Mouse (Mus musculus): ENCODE data around the gene Tmem178. TPM values are rescaled to one million over a fixed set of nuclear protein-coding genes. Genes with fewer than 3 reads are reported as not detected.

Gene Tmem178
- polyA plus RNA-seq, 2 experiments from 2014 or later = not detected

DNA sequence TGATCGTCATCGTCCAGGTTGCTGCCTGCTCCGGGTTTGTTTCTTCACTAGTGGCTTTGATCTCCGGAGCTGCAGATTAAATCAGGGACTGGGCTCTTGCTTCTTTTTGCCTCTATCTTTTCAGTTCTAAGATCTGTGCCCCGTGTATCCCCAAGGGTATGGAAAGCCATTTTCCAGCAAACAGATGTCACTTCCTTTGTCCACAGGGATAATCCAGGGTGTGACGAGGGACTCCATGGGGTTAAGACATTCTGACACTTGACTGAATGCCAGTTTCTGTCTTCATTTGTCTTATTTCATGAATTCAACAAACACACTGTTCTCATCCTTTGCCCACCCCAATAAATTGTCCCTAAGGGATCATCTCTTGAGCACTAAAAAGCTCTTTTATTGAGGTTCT, 54.5 kb downstream of the Tmem178 start:
- ATAC-seq = no peak

- ATAC-seq = no peak
Observed at GRCm38 (mm10) chr17:81001010-81001409, 56.6 kb downstream of the Tmem178 start.

DNA sequence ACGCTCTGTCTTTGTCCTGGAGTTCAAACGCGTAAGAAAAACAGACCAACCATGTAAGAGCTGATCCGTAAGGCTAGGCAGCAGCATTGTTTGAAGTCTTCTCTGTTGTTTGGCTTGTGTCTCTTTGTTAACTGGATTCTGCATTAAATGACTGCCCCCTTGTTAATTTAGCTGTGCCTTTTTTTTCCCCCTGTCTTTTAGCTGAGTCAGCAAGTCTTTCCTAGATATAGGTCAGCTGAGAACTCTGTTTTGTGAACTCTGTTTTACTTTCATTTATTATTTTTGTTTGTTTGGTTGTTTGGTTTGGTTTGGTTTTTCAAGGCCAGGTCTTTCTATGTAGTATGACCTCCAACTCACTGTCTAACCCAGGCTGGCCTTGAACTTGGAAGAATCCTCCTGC, 57.2 kb downstream of the Tmem178 start:
- ATAC-seq = no peak

DNA sequence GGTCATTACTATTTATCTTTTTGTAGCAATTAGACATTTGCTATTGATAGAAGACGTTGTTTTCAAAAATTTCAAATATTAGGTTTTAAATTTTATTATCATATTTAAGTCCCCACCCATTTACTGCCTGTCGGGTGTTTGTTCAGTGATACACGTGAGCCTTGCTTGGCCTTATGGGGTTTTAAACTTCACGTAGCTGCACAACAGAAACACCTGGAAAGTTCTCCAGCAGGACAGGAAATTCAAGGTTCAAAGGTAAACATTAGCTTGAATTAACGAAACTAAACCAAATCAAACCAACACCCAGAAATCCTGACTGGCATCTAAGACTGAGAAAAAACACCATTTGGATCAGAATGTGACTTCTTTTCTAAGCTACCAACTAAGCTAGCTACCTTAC, 57.7 kb downstream of the Tmem178 start:
- no peak for ATAC-seq

DNA sequence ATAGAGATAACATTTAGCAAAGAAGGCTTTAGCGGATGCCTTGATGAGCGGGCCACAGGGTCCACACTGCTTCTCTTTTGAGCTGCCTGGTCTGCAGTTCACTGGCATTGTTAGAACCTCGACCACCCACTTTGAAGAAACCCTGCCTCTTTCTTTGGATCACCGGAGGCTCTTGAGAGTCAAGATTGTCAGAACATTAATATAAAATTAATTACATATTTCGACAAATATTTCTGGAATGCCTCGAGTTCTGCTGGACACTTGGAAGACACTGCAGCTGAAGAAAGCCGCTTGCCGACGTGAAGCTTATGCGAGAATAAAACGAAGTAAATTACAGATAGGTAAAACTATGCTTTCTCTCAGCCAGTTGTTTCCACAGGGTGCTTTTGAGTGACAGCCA, 60.0 kb downstream of the Tmem178 start:
- ATAC-seq = no peak

DNA sequence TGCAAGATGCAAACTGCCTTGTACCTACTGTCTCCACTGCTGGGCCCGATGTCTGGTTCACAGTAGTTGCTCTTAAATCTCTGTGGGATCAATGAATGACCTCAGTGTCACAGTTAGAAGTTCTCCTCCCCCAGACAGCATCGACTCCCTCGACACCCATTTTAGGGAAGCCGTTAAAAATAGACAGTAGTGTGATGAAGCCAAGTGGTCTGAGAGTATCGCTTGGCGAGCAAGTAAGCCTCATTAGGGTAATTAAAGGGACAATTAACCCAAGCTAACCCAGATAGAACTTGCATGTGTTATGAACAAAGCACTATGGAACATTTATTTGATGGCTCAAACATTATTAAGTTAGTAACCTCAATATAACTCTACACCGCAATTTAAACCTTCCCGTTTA, 60.9 kb downstream of the Tmem178 start:
- ATAC-seq = no peak

DNA sequence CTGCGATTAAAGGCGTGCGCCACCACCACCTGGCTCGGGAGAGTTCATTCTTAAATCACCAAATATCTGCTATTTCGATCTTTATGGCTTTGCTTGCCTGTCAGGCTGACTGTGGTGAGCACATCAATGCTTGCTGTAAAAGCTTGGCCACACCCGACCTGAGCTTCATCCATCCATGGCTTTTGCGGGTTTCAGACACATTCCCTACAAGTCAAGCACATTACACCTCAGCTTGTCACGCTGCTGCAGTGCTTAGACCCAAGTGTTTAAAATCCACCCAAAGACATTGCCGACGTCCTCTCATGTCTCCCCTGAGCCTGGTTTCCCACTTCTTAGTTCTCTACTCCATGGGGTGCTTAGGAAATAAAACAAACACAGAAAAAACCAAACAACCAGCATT, 64.7 kb downstream of the Tmem178 start:
- ATAC-seq = no peak

GRCm38 (mm10) chr17:81010199-81010598, 65.8 kb downstream of the Tmem178 start:
- ATAC-seq = no peak

DNA sequence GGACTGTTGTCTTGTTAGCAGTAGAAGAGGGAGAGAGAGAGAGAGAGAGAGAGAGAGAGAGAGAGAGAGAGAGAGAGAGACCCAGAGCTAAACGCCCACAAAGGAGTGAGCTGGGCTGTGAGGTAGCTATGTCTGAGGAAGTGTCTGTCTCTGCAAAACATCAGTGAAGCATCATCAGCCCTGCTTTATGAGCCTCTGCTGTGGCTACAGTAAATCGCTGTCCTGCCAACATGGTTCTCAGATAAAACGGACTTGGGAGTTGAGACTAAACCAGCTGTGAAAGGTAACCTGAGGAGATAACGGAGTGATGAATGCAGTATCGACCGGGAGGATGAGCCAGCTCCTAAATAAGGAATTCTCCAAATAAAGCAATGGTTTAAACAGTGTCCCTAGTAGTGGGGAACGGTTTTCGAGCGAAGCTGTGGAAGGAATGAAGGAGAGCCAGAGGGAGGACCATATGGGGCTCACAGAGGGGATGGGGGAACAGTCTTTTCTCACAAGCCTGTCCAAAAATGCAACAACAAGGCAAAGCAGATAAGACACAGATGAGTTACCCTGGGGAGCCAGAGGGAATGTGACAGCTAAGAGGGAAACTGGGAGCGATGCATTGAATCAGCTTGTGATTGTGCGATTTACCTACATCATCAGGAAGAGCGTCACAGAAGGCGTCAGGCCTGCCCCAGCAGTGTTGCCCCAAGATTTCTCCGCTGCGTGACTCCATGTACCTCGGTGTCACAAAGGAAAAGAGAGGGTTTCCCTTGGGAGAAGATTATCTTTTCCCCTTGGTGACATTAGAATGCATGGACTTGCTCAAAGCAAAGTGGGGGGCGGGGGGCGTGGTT, 66.6 kb downstream of the Tmem178 start:
- ATAC-seq = no peak

DNA sequence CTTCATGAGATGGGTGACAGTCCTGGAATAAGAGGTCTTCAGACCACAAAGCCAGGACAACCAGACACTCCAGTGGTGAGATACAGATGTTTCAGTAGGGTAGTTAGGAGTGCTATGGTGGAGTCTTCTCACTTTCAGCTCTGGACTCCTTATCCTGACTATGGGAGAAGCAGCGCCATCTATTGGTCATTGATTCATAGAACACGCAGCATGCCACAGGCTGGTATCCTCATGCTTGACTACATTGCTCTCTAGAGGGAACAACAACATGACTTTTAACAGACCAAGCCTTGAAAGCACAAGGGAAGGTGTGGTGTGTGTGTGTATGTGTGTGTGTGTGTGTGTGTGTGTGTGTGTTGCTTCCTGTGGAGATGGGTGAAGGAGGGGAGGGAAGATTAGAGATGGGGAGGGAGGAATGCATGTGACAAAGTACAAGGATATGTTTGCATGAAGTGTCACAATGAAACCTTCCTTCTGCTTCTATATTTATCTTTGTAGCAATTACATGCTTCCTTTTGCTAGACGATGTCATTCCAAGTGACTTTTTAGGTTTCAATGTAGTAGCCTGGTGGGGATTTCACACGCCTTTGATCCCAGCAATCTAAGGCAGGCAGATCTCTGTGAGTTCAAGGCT, 71.5 kb downstream of the Tmem178 start:
- ATAC-seq = no peak

GRCm38 (mm10) chr17:81017132-81017531, 72.7 kb downstream of the Tmem178 start:
- no peak for ATAC-seq

DNA sequence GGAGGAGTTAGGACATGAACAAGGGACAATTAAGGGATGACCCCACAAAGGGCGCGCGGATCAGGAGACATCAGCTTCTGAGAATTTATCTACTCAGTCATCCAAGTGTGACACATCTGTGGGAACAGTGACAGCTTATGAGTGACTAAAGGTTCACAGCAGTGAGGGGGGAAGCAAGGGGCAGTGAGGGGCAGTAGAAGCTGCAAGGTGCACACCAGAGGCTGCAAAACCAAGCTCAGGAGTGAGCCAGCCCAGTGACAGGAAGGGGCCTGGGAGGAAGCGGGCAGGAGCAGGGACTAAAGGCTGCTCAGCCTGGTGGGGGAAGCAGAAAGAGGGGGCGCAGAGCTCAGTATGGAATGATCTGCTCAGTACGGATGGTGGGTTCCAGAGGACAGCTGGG, 82.9 kb downstream of the Tmem178 start:
- ATAC-seq = no peak

- ATAC-seq = no peak
Observed at GRCm38 (mm10) chr17:81031830-81032442, 87.5 kb downstream of the Tmem178 start.

GRCm38 (mm10) chr17:81032957-81033356, 88.5 kb downstream of the Tmem178 start:
- ATAC-seq = no peak

DNA sequence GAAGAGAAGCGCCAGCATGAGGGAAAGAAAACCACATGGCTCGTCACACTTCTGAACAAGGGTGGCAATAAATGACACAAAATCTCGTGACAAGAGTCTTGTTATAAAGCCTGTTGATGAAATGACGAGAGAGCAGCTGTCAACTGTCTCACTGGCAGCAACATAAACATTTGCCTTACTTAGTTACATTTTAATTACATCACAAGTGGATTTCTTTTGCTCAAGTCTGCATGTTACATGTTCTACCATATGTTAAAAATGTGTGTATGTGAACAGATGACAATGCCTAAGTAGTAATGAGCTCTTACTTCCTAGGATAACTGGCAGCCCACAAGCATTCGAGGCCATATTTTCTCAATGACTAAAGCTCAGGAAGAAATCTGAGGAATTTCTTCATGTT, 90.9 kb downstream of the Tmem178 start:
- no peak for ATAC-seq

DNA sequence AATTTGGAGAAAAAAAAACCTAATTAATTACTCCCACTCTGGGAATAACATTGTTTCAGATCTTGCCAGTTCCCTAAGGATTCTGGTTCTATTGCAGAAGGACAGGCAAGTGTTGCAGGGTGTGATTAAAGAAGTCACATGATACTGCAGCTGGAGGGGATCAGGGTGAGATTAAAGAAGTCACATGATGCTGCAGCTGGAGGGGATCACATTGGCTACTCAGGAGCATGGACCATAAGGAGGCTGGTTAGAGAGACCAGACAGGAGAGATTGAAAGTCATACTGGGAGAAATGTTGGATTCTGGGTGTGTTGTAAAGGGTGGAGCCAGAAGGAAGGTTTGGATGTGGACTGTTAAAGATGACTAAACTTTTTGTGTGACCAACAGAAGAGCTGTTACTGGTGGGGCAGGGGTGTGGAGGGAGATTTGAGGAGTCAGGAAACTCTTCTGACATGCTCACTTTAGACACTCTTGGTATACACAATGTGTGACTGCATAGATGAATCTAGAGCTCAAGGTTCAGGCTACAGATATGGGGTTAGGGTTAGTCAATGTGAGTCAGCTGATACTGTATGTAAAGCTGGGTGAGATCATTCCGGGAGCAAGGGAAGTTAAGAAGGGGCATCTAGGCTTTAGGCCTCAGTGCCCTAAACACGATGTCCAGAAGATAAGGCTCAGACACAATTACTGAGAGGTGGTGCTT, 94.4 kb downstream of the Tmem178 start:
- ATAC-seq = no peak

DNA sequence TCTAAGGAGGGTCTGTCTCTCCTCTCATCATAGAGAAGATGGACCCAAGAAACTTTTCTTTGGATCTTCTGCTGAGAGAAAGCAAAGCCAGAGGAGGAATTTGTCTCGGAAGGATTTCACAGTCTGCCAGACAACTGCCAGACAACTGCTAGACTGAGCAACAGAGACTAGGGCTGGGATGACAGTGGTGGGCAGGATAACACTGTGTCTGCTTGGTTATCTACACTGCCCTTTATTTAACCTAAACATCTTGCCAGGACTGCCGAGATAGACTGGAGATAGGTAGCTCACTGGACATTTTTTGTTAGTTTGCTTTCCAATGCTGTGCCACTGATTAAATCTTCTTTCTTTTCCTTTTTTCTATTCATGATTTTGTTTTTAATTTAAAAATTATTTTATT, 97.2 kb downstream of the Tmem178 start:
- ATAC-seq = no peak

- ATAC-seq = no peak
Observed at GRCm38 (mm10) chr17:81044356-81044755, 99.9 kb downstream of the Tmem178 start.

- ATAC-seq = peak; percentile 80
Observed at GRCm38 (mm10) chr17:81045115-81045514, 100.7 kb downstream of the Tmem178 start.

DNA sequence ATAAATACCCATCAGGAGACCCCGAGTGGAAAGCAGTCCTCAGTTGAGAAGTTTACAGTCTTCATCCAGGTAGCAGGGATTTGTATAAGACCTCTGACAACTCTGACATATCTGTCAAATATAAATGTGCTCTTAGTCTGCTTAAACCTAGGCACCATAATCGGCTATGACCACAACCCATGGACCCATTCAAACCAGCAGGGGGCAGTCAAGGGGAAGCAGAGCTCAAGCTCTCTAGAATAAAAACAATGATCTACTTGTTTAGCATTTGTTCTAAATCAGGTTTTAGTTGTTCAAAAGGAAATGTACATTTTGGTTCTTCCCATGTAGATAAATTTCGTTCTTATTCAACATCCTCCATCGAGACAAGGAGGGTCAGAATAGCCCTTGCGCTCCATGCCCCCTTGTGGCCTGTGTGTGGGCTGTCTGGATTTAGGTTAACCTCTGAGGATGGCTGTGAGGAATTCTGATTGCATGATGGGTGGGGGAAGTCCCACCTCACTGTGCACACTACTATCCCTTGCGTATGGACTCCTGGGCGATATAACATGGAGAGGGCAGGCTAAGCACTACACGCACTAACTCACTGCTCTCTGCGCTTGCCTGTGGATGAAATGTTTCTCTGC, 101.2 kb downstream of the Tmem178 start:
- ATAC-seq = peak; percentile 62

DNA sequence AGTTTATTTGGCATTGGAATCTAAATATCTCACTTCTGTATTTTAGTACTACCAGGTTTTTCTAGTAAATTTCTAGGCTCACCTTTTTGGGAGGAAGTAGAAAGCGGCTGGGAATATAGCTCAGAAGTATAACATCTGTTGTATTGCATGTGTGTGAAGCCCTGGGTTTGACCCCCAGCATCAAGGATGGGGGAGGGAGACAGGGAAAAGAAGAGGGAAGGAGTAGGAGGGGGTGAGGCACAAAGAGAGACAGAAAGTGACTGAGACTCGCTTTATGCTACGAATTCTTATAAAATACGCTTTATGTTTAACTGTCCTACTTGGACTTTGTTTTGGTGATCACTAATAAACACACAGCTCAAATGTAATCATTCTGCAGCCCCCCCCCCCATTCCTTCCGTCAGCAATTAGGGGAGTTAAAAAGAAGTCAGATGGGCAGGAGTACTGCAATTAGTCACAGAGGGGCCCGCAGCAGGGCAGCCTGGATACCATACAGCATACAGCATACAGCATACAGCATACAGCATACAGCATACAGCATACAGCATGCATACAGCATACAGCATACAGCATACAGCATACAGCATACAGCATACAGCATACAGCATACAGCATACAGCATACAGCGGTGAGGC, 103.6 kb downstream of the Tmem178 start:
- ATAC-seq = no peak

All from activated CD4-positive, CD25-positive, alpha-beta regulatory T cell, adult 4 months (primary cell).